Mouse (Mus musculus) ES-E14 (cell line): Measurements from ENCODE around the gene Sf3b5.

Source experiments
- CHD2 ChIP-seq: IDR thresholded peaks from 2 replicates; pipeline ENCODE4 v1.6.1; 2014; ENCODE audit warnings: mild to moderate bottlenecking, low read depth, low read length, inconsistent platforms
- HCFC1 ChIP-seq: IDR thresholded peaks from 2 replicates; pipeline ENCODE4 v1.6.1; 2012; ENCODE audit warnings: low read length, inconsistent platforms, borderline replicate concordance; ENCODE audit not compliant: insufficient read depth

DNA sequence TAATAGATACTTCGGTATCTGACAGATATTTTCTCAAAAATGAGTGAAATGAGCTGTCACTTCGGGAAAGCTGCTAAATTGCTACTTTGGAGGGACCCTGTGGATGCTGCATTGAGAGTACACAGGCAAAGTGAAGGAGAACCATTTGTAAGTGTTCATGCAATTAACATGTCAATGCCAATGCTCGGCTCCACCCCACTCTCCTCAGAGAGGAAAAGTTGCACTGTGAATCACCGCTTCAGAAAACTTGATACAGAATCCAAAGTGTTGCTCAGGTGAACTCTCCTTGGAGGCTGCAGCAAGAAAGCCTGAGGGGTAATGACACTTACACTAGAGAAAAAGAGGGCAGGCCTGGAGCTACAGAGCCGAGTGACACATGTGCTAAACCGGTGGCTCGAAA, 8.9 kb downstream of the Sf3b5 start:
- TF ChIP-seq HCFC1 (no peak), CHD2 (no peak)
